Mouse (Mus musculus) cerebellum, postnatal 10 days (tissue): ENCODE measurements around the gene Iltifb.
"Not testable (repeated sequence)": the region's sequence is repeated elsewhere in the genome, so short reads cannot be mapped to it uniquely, and the experiment has no call there.

ENCODE experiments used
- DNase-seq, 2 experiments: peaks; one replicate each; pipeline ENCODE4 v3.0.0; 2021; ENCODE audit warnings: mixed read lengths in 2 of 2

Iltifb gene

GRCm38 (mm10) chr10:118294938-118295337, at the start of gene Iltifb:
TSS of gene Iltifb (minus strand) at chr10:118295038.
- DNase-seq, result no peak

DNA sequence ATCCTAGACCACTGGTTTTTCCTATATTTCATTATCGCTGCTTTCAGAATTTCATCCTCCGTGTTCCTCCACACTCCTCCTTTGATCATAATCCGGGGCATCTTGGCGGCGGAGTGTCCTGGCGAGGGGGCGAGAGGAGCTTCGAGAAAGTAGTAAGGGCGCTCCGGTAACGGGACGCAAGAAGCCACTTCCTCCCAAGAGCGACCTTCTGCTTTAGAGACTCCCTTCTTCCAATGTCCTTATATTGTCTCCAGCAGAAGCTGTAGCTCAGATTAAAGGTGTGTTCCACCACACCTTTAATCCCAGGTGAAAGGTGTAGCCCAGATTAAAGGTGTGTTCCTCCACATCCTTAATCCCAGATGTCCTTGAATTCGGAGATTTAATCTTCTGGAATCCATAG, 48.3 kb upstream of the Iltifb start, which contains the start of gene Gm9046:
Gene Gm9046 (minus strand): TSS at position 101 of the 400 bp plus-strand sequence.
- not testable (repeated sequence) for DNase-seq

- not testable (repeated sequence) for DNase-seq
Observed at GRCm38 (mm10) chr10:118337731-118338130, 42.9 kb upstream of the Iltifb start, which contains the start of gene Gm9045. TSS of gene Gm9045 (minus strand) at chr10:118337831.

- not testable (repeated sequence) for DNase-seq
Observed at GRCm38 (mm10) chr10:118332308-118332707, 37.5 kb upstream of the Iltifb start, which contains the start of gene Gm9044. TSS of gene Gm9044 (minus strand) at chr10:118332408.

GRCm38 (mm10) chr10:118326869-118327268, 32.0 kb upstream of the Iltifb start, which contains the start of gene Gm9040:
TSS of gene Gm9040 (minus strand) at chr10:118326969.
- not testable (repeated sequence) for DNase-seq

DNA sequence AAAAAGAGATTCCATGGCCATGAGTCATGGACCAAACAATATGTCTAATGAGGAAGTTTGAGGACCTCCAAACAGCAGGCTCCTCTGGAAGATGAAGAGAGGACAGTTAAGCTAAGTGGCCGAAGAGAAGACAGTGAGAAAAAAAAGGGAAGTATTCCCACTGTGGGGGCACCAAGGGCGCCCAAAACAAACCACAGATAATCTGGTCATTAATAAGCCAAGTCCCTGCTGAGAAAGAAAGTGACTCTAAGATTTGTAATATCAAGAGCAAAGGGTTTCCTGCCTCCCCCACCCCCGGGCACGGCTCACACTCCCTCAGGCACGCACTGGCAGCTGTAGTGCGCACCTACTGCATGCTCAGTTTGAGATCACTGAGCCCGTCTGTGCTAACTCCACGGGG, 24.2 kb upstream of the Iltifb start:
- no peak for DNase-seq

DNA sequence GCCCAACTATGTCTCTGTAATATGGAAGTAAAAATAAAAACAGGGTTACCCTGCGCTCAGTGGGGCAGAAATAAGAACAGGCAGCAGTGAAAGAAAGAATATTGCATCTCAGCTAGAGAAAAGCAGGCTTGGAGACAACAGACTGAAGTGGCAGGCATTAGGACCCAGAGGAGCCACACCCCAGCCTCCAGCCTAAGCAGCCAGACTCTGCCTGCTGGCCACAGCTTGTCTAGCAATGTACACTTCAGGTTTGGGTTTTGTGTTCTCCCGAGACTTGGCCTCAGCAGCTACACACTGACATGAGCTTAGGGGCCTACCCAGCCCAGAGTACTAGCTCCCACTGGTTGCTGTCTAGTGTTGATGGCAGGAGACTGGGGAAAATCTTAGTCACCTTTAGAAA, 7.3 kb upstream of the Iltifb start:
- DNase-seq, result not testable (repeated sequence)

DNA sequence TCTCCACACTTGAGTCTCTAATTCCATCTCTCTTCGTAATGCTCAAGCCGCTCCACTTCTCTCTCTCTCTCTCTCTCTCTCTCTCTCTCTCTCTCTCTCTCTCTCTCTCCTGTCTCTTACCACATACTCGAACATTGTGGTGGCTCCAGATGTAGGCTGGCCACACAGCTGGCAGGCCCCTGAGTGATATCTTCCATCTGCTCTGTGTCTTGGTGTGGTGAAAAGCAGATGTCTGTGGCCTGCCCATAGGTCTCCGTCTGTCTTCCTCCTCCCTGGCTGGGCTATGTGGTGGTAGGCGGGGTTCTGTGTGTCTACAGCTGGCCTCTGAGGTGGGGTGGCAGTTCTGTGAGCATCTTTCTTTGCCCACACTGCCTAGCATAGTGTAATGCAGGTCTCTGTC, 11.8 kb downstream of the Iltifb start:
- not testable (repeated sequence) for DNase-seq

GRCm38 (mm10) chr10:118282565-118282964, 12.3 kb downstream of the Iltifb start:
- DNase-seq, result not testable (repeated sequence)

DNA sequence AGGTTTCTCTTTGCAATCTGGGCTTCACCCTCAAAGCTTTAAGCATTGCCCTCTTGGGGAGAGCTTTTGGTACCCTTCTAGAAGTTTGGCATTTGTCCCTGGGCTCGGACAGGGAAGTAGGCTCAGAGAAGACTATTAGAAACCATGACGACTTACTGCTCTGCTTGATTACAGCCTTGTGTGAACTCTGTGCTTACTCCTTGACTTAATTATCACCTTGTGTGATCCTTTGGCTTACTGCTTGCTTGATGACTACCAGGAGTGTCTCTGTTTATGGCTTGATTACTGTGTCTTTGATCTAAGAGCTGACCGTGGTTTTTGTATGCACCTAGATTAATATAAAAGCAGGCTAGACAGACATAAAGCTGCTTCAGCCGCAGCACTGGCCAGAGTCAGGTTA, 16.8 kb downstream of the Iltifb start:
- DNase-seq, result not testable (repeated sequence)

GRCm38 (mm10) chr10:118271416-118271815, 23.4 kb downstream of the Iltifb start:
- DNase-seq, result not testable (repeated sequence)

DNA sequence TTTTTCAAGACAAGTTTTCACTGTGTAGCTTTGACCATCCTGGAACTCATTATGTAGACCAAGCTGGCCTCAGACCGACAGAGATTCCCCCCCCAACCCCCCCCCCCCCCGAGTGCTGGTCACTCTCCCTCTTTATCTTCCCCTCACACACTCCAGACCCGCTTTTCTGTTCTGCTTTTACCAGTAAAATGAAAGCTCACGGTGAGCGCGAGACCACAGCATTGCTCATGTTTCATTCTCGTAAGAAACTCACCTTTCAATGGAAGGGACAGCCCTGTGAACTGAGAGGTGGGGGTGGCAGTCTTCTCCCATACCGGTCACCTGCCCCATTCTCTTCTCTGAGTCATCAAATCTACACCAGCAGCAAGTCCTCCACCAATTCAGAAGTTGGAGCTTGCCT, 26.0 kb downstream of the Iltifb start:
- not testable (repeated sequence) for DNase-seq

DNA sequence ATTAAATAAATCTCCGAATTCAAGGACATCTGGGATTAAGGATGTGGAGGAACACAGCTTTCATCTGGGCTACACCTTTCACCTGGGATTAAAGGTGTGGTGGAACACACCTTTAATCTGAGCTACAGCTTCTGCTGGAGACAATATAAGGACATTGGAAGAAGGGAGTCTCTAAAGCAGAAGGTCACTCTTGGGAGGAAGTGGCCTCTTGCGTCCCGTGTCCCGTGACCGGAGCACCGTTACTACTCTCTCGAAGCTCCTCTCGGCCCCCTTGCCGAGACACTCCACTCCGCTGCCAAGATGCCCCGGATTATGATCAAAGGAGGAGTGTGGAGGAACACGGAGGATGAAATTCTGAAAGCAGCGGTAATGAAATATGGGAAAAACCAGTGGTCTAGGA, 36.5 kb downstream of the Iltifb start, which contains the start of gene Gm32802:
Gene Gm32802 (plus strand): TSS at position 301 of the 400 bp plus-strand sequence.
- not testable (repeated sequence) for DNase-seq

DNA sequence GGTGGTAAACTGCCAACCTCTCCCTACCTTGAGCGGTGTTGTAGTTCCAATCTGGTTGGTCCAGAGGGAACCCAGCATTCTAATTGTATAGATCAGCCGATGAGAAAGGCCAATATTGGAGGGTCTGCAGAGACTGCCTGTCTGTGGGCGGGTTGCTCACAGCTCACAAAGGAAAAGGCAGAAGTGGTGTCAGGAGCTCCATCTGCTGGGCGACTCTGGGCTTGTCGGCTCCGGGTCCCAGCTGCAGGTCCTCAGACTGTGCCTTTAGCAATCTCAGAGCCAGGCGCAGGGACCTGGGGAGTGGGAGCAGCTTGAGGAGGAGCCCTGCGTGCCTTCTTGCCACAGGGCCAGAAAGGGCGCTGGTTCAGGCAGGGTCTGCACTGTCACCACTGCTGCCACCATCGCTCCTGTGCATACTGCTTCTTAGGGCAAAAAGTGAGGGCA, 44.0 kb downstream of the Iltifb start:
- DNase-seq, result peak; percentile 72 to 75

DNA sequence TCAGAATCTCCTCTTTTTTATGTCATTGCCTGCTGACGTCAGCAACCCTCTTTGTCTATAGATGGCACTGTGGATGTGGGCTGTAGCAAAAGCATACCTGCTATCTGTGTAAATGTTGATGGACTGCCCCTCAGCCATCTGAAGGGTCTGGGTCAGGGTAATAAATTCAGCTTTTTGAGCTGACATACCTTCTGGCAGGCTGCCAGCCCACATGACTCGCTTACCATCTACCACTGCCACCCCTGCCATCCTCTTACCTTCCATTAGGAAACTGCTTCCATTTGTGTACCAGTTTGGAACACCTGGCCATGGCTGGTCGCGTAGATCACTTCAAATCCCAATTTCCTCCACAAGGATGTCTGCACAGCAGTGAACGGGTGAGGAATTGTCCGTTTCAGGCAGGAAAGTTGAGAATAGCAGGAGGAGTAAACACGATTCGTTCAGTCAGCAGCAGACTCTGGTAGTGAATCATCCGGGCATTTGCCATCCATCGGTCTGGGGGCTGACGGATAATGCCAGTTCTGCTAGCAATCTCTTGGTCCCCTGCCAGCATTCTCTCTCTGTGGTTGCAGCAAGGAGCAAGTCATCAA, 45.7 kb downstream of the Iltifb start:
- peak; percentile 51 to 59 for DNase-seq

- not testable (repeated sequence) for DNase-seq
Observed at GRCm38 (mm10) chr10:118240680-118241079, 54.2 kb downstream of the Iltifb start, which contains the start of gene Gm32717. TSS of gene Gm32717 (minus strand) at chr10:118240780.
